Mouse (Mus musculus) induced T-regulatory cell, adult 2 months (primary cell): ENCODE results near the gene Olfr427.
A peak's percentile ranks its signal among the peaks of the same experiment; 100 is the strongest.
"Not testable (repeated sequence)": the region's sequence is repeated elsewhere in the genome, so short reads cannot be mapped to it uniquely, and the experiment has no call there.

Source experiments
- DNase-seq: peaks from one replicate; pipeline ENCODE4 v3.0.0-alpha.2; 2012; ENCODE audit warnings: low read depth

Olfr427 gene

GRCm38 (mm10) chr1:174096591-174096990, at the start of gene Olfr427:
Gene Olfr427 (plus strand): TSS chr1:174096891.
- no peak for DNase-seq

- not testable (repeated sequence) for DNase-seq
Observed at GRCm38 (mm10) chr1:174048227-174048626, 48.5 kb upstream of the Olfr427 start.

DNA sequence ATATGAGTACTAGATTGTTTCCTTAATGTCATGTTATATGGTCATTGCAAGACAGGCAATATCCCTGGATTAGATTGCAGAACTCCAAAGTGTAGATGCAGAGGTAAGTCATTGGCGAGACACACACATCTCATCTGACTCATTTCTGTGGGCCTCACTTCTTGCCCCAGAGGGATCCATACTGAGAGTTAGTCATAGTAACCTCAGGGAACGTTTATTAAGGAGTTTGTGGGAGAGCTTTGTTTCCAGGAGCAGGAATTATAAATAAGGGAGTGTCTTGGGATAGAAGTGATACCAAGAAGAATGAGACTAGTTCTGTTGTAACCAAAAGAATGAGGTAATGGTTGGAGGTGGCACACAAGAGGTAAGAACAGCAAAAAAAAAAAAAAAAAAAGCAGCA, 47.8 kb upstream of the Olfr427 start, which contains the start of gene Olfr432:
Gene Olfr432, plus strand, starts transcription at position 313 of the 400 bp plus-strand sequence.
- no peak for DNase-seq

DNA sequence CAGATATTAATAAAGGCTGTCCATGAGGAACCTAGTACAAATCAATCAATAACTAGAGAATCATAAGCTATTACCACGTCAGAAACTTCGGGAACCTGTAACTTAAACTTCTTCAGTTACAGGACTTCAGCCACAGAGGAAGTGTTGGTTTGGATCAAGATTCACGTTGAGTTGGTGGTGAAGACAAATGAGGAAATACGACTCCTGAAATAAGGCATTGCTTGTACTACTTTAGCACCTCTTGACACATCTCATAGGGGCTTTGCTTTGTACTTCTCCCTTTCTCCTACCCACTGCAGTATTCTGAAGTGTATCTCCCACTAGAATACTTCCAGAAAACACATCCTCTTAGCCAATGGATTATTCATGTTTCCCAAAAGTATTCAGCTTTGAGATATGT, 47.3 kb upstream of the Olfr427 start:
- not testable (repeated sequence) for DNase-seq

GRCm38 (mm10) chr1:174050532-174050931, 46.2 kb upstream of the Olfr427 start:
- DNase-seq, result no peak

GRCm38 (mm10) chr1:174051515-174051914, 45.2 kb upstream of the Olfr427 start:
- no peak for DNase-seq

DNA sequence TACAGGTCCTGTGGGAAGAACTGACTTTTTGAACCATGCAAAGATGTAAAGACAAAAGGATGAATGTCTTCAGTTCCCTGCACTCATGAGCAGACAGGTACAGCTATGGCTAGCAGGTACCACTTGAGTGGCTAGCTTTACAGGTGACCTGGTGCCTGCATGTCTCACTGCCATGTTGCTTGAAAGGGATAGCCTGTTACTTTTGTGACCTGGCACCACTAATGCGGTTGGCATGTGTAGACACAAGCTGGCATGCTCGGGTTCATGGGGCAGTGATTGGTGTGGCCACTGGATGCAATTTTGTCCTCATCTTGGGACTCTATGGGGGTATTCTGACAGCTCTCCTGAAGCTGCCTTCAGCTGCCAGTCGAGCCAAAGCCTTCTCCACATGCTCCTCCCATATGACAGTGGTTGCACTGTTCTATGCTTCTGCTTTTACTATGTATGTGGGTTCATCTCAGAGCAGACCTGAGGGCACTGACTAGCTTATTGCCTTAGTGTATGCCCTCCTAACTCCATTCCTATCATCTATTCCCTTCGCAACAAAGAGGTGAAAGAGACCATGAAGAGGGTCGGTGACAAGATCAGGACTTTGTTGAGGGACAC, 44.7 kb upstream of the Olfr427 start:
- DNase-seq, result no peak

GRCm38 (mm10) chr1:174052981-174053380, 43.7 kb upstream of the Olfr427 start:
- DNase-seq, result no peak

- no peak for DNase-seq
Observed at GRCm38 (mm10) chr1:174055248-174055647, 41.4 kb upstream of the Olfr427 start.

- DNase-seq, result no peak
Observed at GRCm38 (mm10) chr1:174066305-174066704, 30.4 kb upstream of the Olfr427 start, which contains the start of gene Olfr430. Gene Olfr430 (plus strand): TSS chr1:174066605.

DNA sequence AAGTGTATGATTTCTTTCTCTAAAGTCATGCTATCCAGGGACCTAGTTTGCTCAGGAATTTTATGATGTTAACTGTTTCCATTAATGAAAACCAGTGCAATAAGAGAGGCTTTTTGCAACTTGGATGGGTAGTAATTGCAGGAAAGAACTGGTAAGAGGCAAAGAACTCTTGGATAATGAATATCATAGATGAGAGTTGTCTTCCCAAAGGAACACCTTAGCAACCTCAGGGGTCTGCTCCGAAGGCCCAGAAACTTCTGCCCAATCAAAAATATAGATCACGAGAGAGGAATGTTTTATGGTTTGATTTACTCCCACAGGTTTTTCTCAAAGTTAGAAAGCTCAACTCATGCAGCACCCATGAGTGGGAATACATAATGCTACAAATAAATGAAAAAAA, 12.7 kb upstream of the Olfr427 start, which contains the start of gene Olfr429:
Gene Olfr429, plus strand, starts transcription at position 301 of the 400 bp plus-strand sequence.
- DNase-seq, result no peak

DNA sequence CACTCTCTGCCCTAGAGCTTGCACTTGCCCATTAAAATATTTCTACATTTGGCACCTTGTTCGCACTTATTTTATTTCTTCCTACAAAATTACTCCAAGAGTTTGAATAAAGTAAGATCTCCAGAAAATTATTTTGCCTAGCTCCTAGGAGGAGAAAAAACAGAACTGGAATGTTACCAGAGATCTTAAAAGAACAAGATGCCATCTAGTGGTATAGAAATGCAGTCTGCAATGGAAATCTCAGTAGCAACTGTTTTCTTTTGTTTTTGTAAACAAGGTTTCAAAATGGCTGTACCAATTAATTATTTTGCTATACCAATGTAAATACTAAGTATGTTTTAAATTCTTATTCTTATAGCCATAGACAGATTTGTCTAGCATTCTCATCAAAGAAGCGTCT, 7.0 kb downstream of the Olfr427 start:
- peak; percentile 31 for DNase-seq

DNA sequence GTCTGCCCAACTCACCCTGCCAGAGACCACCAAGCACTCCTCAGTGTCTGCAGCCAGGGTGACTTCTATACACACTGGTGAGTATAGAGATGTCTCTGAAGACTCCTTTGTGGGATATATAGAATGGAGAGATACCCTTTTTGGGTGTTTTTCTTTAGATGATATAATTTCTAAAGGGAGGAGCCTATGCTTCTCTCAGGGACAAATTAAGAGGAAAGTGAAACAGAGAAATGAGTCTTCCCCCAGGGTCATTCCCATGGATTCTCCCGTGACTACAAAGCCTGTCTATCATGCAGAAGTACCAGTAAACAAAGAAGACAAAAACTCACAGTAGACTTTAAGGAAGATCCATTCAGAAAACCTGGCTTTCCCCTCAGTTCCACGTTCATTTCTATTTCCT, 24.4 kb downstream of the Olfr427 start, which contains the start of gene Olfr231:
Gene Olfr231, minus strand, starts transcription at position 101 of the 400 bp plus-strand sequence.
- no peak for DNase-seq

GRCm38 (mm10) chr1:174131217-174131616, 34.5 kb downstream of the Olfr427 start, which contains the start of gene Olfr424:
Gene Olfr424 (plus strand): TSS chr1:174131517.
- no peak for DNase-seq

- no peak for DNase-seq
Observed at GRCm38 (mm10) chr1:174131999-174132398, 35.3 kb downstream of the Olfr427 start.

DNA sequence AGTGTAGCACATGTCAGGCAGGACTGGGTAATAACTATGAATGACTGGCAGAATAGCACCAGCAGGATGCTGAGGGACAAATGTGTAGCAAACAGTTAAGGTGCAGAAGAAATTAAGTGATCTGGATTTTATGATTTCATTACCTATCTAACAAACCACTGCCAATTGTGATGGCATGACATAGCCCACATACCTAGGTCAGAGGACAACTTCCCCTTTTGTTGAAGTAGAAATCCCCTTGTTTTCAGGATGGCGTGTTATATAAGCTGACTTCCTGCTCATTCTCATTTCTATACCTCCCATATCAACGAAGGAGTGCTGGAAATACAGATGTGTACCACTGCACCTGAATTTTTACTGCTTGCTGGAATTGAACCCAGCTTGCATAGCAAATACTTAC, 44.7 kb downstream of the Olfr427 start:
- no peak for DNase-seq

DNA sequence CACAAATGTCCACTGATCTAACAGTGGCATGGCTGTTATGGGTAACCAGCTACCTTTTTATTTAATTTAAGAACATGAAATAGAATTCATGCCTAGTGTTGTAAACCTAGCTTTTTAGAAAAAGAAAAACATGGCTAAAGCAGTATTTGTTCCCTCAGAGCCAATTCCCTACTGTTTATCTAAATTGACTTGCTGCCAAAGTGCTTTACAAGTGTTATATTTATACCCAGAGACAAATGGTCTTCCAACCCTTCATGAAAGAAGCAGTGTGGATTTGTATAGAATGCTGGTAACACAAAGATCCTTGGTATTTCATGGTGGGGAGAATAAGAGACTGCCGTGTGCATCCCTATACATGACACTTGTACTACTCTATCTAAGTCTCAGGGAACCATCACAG, 50.0 kb downstream of the Olfr427 start:
- no peak for DNase-seq

- DNase-seq, result no peak
Observed at GRCm38 (mm10) chr1:174149289-174149688, 52.6 kb downstream of the Olfr427 start.
